Mouse (Mus musculus) neural tube, embryonic 14.5 days (tissue): ENCODE measurements around the gene Gm49320. TPM values are rescaled to one million over a fixed set of nuclear protein-coding genes. Genes with fewer than 3 reads are reported as not detected.

Source experiments
- ATAC-seq: fragments of 200-750 bp; cut with Nextera tagmentation; 2 replicates; pipeline ENCODE4 v1.8.0; 2017; ENCODE audit warnings: low read depth, mild to moderate bottlenecking, moderate TSS enrichment, moderate library complexity
- H3K27ac ChIP-seq: fragments of 300-500 bp; sonication (generic); 2 replicates; pipeline ENCODE4 v1.5.1; 2014; ENCODE audit warnings: low read depth, mild to moderate bottlenecking, control low read depth, low read length, moderate library complexity, mixed read lengths
- H3K27me3 ChIP-seq: fragments of 300-500 bp; sonication (generic); 2 replicates; pipeline ENCODE4 v1.6.1; 2014; ENCODE audit warnings: low read length; ENCODE audit not compliant: control insufficient read depth, insufficient read depth
- H3K36me3 ChIP-seq: fragments of 300-500 bp; sonication (generic); 2 replicates; pipeline ENCODE4 v1.6.1; 2014; ENCODE audit warnings: low read length, mixed read lengths; ENCODE audit not compliant: control insufficient read depth, insufficient read depth
- H3K4me1 ChIP-seq: fragments of 300-500 bp; sonication (generic); 2 replicates; pipeline ENCODE4 v1.6.1; 2014; ENCODE audit warnings: low read length; ENCODE audit not compliant: control insufficient read depth, insufficient read depth
- H3K4me2 ChIP-seq: fragments of 300-500 bp; sonication (generic); 2 replicates; pipeline ENCODE4 v1.6.1; 2014; ENCODE audit warnings: mild to moderate bottlenecking, low read depth, low read length, control low read depth
- H3K4me3 ChIP-seq: fragments of 300-500 bp; sonication (generic); 2 replicates; pipeline ENCODE4 v1.5.1; 2014; ENCODE audit warnings: low read depth, low read length, control low read depth, mixed read lengths
- H3K9ac ChIP-seq: fragments of 300-500 bp; sonication (generic); replicated peaks from 2 replicates; pipeline ENCODE4 v1.6.1; 2014; ENCODE audit warnings: low read depth, mild to moderate bottlenecking, control low read depth, low read length, mixed read lengths
- H3K9me3 ChIP-seq: fragments of 300-500 bp; sonication (generic); 2 replicates; pipeline ENCODE4 v1.6.1; 2016; ENCODE audit warnings: low read length; ENCODE audit not compliant: control insufficient read depth
- WGBS: fragments of 180-500 bp; shearing (Covaris S2); extraction: QIAGEN DNeasy Blood & Tissue Kit; methylation state at CpG from one replicate; pipeline ENCODE4 v1.1.7; 2014; 5-methylcytosine and 5-hydroxymethylcytosine counted together
- polyA plus RNA-seq: library from polyadenylated mRNA; unstranded; fragments of >200 nt; fragmentation: Nextera tagmentation; extraction: Ambion mirVana; gene quantifications from 2 replicates; pipeline ENCODE4 v1.2.1, GENCODE M21; 2014

The Gm49320 gene
- polyA plus RNA-seq, 1 experiment from 2014 or later: 1.3 TPM

- Histone ChIP-seq H3K9ac (peak overlapping the region; percentile 32; the same call in 1 of the 2 replicates), H3K27me3 (no peaks in the 10 kb centered on the region; the same call in 1 of the 2 replicates), H3K36me3 (peaks cover 53% of the 10 kb centered on the region; the same call in 1 of the 2 replicates), H3K27ac (no peak overlapping the region), H3K9me3 (no peaks in the 10 kb centered on the region), H3K4me2 (no peak overlapping the region), H3K4me3 (no peak overlapping the region), H3K4me1 (0 out of 2 replicates have a peak, but pooled peaks cover 5% of the 10 kb centered on the region)
- ATAC-seq: peak; percentile 21; the same call in 1 of the 2 replicates
- WGBS: 9% methylated on average over 44 of the region's 44 CpGs
Observed at GRCm38 (mm10) chr8:4206182-4207015, 32.3 kb upstream of the Gm49320 start.

- Histone ChIP-seq H3K4me3 (no peak overlapping the region), H3K36me3 (peaks cover 49% of the 10 kb centered on the region; the same call in 1 of the 2 replicates), H3K27me3 (no peaks in the 10 kb centered on the region; the same call in 1 of the 2 replicates), H3K9ac (no peak overlapping the region), H3K4me2 (no peak overlapping the region), H3K4me1 (0 out of 2 replicates have a peak, but pooled peaks cover 5% of the 10 kb centered on the region), H3K27ac (no peak overlapping the region), H3K9me3 (no peaks in the 10 kb centered on the region)
- WGBS: 55% methylated on average over 2 of the region's 2 CpGs
- ATAC-seq: 0 out of 2 replicates have a peak, but pooled peaks have one; percentile 0
Observed at GRCm38 (mm10) chr8:4207016-4207350, 31.7 kb upstream of the Gm49320 start.

GRCm38 (mm10) chr8:4211097-4211496, 27.6 kb upstream of the Gm49320 start:
- Histone ChIP-seq H3K4me1 (peaks cover 38% of the 10 kb centered on the region), H3K4me2 (no peak overlapping the region), H3K9ac (no peak overlapping the region), H3K27ac (no peak overlapping the region), H3K36me3 (peaks cover 28% of the 10 kb centered on the region; the same call in 1 of the 2 replicates), H3K4me3 (no peak overlapping the region), H3K9me3 (no peaks in the 10 kb centered on the region), H3K27me3 (no peaks in the 10 kb centered on the region)
- ATAC-seq: no peak
- 81% methylated on average over 6 of the region's 6 CpGs for WGBS

GRCm38 (mm10) chr8:4212809-4213209, 25.9 kb upstream of the Gm49320 start:
- peak overlapping the region; percentile 12; the same call in 1 of the 2 replicates for H3K27ac ChIP-seq
- peak overlapping the region; percentile 40 for H3K4me3 ChIP-seq
- ATAC-seq: peak; percentile 2; the same call in 1 of the 2 replicates
- H3K36me3 ChIP-seq: peaks cover 26% of the 10 kb centered on the region; the same call in 1 of the 2 replicates
- peak overlapping the region; percentile 94 for H3K4me2 ChIP-seq
- WGBS: 2% methylated on average over 25 of the region's 25 CpGs
- peak overlapping the region; percentile 59 for H3K9ac ChIP-seq
- H3K27me3 ChIP-seq: no peaks in the 10 kb centered on the region
- no peaks in the 10 kb centered on the region for H3K9me3 ChIP-seq
- H3K4me1 ChIP-seq: peaks cover 33% of the 10 kb centered on the region

- H3K9me3 ChIP-seq: no peaks in the 10 kb centered on the region
- no peaks in the 10 kb centered on the region for H3K27me3 ChIP-seq
- WGBS: 4% methylated on average over 18 of the region's 18 CpGs
- peak overlapping the region; percentile 94 for H3K4me2 ChIP-seq
- peak overlapping the region; percentile 40 for H3K4me3 ChIP-seq
- peak overlapping the region; percentile 12; the same call in 1 of the 2 replicates for H3K27ac ChIP-seq
- H3K36me3 ChIP-seq: peaks cover 23% of the 10 kb centered on the region; the same call in 1 of the 2 replicates
- peak; percentile 6 for ATAC-seq
- H3K9ac ChIP-seq: peak overlapping the region; percentile 59
- H3K4me1 ChIP-seq: peaks cover 33% of the 10 kb centered on the region
Observed at GRCm38 (mm10) chr8:4213210-4214005, 25.3 kb upstream of the Gm49320 start.

GRCm38 (mm10) chr8:4214006-4214980, 24.4 kb upstream of the Gm49320 start:
- Histone ChIP-seq H3K4me2 (peak overlapping the region; percentile 94), H3K9me3 (no peaks in the 10 kb centered on the region), H3K36me3 (peaks cover 21% of the 10 kb centered on the region; the same call in 1 of the 2 replicates), H3K27ac (no peak overlapping the region), H3K4me3 (peak overlapping the region; percentile 73), H3K4me1 (peaks cover 33% of the 10 kb centered on the region), H3K9ac (0 out of 2 replicates have a peak overlapping the region, but pooled peaks have one; percentile 39), H3K27me3 (no peaks in the 10 kb centered on the region)
- no peak for ATAC-seq
- WGBS: 12% methylated on average over 33 of the region's 33 CpGs

GRCm38 (mm10) chr8:4216296-4216695, 22.4 kb upstream of the Gm49320 start:
- ATAC-seq: no peak; the same call in none of the 2 replicates
- Histone ChIP-seq H3K27ac (peak overlapping the region; percentile 94), H3K9ac (peak overlapping the region; percentile 95), H3K4me2 (peak overlapping the region; percentile 94), H3K4me3 (peak overlapping the region; percentile 73), H3K4me1 (peaks cover 33% of the 10 kb centered on the region), H3K36me3 (peaks cover 11% of the 10 kb centered on the region; the same call in 1 of the 2 replicates), H3K27me3 (no peaks in the 10 kb centered on the region), H3K9me3 (no peaks in the 10 kb centered on the region)
- 3% methylated on average over 18 of the region's 18 CpGs for WGBS
